Mouse (Mus musculus): Measurements from ENCODE around the gene Cdc42ep5.
A peak's percentile ranks its signal among the peaks of the same experiment; 100 is the strongest.

Gene Cdc42ep5

GRCm38 (mm10) chr7:4127894-4128293 lies 36.8 kb downstream of the Cdc42ep5 start:
- no peak for DNase-seq (ENCODE audit: low read depth, low spot score)

- no peak for DNase-seq (ENCODE audit: low read depth, low spot score)
These were observed 37.5 kb downstream of the Cdc42ep5 start for GRCm38 (mm10) chr7:4126992-4127785.

- DNase-seq (ENCODE audit: low read depth, low spot score) = peak; percentile 92
These were observed 39.4 kb downstream of the Cdc42ep5 start for GRCm38 (mm10) chr7:4125306-4125705.

GRCm38 (mm10) chr7:4124856-4125255 lies 39.8 kb downstream of the Cdc42ep5 start:
- peak; percentile 95 for DNase-seq (ENCODE audit: low read depth, low spot score)

GRCm38 (mm10) chr7:4124315-4124759 lies 40.3 kb downstream of the Cdc42ep5 start:
- peak; percentile 99 for DNase-seq (ENCODE audit: low read depth, low spot score)

- DNase-seq (ENCODE audit: low read depth, low spot score) = no peak
These were observed 40.9 kb downstream of the Cdc42ep5 start for GRCm38 (mm10) chr7:4123732-4124131.

- no peak for DNase-seq (ENCODE audit: low read depth, low spot score)
These were observed 41.9 kb downstream of the Cdc42ep5 start for GRCm38 (mm10) chr7:4122783-4123182.

- DNase-seq (ENCODE audit: low read depth, low spot score) = no peak
These were observed 42.4 kb downstream of the Cdc42ep5 start for GRCm38 (mm10) chr7:4122076-4122768.

- no peak for DNase-seq (ENCODE audit: low read depth, low spot score)
These were observed 44.4 kb downstream of the Cdc42ep5 start for GRCm38 (mm10) chr7:4119976-4120921.

GRCm38 (mm10) chr7:4119344-4119902 lies 45.2 kb downstream of the Cdc42ep5 start, which contains the start of gene Ttyh1:
Gene Ttyh1, plus strand, starts transcription at chr7:4119408.
- DNase-seq (ENCODE audit: low read depth, low spot score) = peak; percentile 67

GRCm38 (mm10) chr7:4117050-4117814 lies 47.4 kb downstream of the Cdc42ep5 start:
- DNase-seq (ENCODE audit: low read depth, low spot score) = no peak

- DNase-seq (ENCODE audit: low read depth, low spot score) = no peak
These were observed 52.9 kb downstream of the Cdc42ep5 start for GRCm38 (mm10) chr7:4111766-4112165.

GRCm38 (mm10) chr7:4103411-4103810 lies 61.2 kb downstream of the Cdc42ep5 start:
- peak; percentile 61 for DNase-seq (ENCODE audit: low read depth, low spot score)

Data from R1 (cell line).